Mouse (Mus musculus) erythroblast, embryonic 14.5 days (primary cell): Measurements from ENCODE around the gene Arsg.

Experiments
- GATA1 ChIP-seq: IDR thresholded peaks from 2 replicates; pipeline ENCODE4 v1.6.1; 2012; ENCODE audit warnings: low read length, inconsistent platforms, mixed read lengths
- TAL1 ChIP-seq: IDR thresholded peaks from 3 replicates; pipeline ENCODE4 v1.6.1; 2012; ENCODE audit warnings: low read length, inconsistent platforms, mixed read lengths

DNA sequence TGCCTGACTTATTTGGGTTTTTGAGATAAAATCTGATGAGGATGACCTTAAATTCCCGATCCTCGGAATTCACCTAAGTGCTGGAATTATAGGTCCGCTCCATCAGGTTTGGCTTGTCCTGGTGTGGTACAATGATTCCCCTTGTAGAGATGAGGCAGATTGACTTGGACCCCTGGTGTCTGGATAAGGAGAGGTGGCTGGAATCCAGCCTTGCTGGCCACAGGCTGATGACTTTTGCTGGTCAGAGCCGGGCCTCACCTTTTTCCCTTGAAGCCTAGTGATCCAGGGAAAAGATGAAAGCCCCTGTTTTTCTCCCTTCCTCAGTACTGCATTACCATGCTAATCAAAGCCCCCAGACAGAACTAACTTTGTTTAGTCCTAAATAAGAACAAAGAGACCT lies 2.5 kb downstream of the Arsg start:
- TF ChIP-seq TAL1 (no peak), GATA1 (no peak)
